Mouse (Mus musculus) adrenal gland, postnatal 4 days (tissue): ENCODE measurements around the gene Cebpb. TPM values are rescaled to one million over a fixed set of nuclear protein-coding genes. Genes with fewer than 3 reads are reported as not detected.

Experiments used
- DNase-seq, 2 experiments: peaks; one replicate each; pipeline ENCODE4 v3.0.0; 2021 to 2022; ENCODE audit warnings: low spot score in 2 of 2, mixed read lengths in 2 of 2
- total RNA-seq, 2 experiments: library from RNA; stranded (reverse); gene quantifications; 2 replicates each; pipeline ENCODE4 v1.2.3; 2021

Gene Cebpb
- total RNA-seq, 2 experiments from 2014 or later = 229 to 255 TPM

DNA sequence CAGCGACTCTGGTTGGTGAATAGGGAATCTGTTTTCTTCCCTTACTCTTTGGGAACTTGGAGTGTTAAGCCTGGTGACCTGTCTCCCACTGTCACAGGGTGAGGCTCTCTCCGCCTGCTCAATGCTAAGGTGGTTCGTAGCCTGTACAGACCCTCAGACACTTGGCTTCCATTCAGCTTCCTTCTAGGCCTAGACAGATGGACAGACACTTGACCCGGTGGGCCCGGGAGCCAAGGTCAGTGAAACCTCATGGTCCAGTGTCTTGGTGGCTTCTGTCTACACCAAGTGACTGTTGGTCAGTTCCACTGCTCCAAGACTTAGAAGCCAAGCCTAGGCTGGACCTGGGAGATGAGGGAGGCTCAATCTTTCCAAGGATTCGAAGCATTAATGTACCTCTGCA lies 2.7 kb downstream of the Cebpb start:
- DNase-seq = no peak

DNA sequence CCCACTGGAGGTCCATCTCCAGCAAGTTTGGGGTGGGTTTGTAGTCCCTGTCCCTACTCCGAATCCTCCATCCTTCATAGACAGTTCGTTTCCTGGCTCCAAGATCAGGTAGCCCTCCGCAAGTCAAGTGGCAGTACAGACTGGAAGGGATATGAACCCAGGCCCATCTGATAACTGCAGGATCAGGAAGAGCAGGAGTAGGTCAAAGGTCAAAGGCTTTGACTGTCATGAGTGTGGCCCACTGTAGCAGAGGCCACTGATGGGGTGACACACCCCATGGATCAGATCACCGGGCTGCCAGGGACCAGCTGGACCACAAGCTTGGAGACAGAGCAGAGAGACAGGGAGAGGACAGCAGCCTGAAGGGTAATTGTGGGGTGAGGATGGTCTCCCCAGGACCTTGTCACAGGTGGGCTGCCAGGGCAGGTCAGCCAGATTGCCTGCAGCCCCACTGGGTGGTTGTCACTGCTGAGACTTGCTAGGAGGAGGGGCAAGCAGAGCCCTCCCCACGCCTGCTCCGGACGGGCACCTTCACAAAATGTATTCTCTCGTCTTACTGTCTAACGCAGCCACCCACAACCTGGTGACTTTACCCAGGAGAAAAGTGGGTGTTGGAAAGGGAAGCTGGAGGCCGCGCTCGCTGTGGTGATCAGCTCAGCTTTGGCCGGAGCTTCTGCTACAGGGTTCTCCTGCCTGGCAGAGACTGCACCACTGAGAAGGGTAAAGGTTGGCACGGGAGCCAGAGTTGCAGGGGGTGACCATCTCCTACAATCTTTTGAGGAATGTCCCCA lies 3.4 kb downstream of the Cebpb start:
- no peak for DNase-seq

DNA sequence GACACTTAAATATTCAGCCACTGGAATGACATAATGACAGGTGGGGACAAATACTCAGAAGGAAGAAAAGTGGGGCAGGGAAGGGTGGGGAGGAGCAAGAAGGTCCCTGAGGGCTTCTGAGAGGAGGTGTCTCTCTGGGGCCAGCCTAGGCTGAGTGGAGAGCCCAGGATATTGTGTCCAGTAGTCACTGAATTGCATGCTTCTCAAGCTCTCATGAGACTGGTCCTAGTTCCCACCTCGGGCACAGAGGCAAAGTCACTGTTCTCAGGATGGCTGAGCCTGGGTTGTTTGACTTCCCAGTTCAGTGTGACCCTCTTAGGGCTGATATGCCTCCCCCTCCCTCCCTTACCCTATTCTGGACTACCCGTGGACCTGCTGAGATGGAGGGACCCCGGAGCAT lies 4.1 kb downstream of the Cebpb start:
- no peak for DNase-seq

- DNase-seq = no peak
Observed at GRCm38 (mm10) chr2:167693540-167693939, 4.8 kb downstream of the Cebpb start.

DNA sequence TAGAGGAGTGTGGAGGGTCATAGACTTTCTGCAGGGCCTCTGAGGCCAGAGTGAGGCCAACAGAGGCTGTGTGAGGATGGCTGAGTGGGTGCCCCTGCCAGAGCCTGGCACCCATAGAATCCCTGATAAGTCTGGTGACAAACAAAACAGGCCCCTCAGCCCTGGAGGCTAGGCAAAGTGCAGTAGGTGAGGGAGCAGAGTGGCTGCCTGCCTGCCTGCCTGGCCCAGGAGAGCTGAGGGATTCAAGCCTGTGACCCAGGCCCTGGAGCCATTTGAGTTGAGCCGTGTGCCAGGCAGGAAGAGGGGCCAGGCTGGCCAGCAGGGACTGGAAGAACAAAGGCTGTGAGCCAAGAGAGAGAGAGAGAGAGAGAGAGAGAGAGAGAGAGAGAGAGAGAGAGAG lies 5.5 kb downstream of the Cebpb start:
- DNase-seq = no peak

- no peak for DNase-seq
Observed at GRCm38 (mm10) chr2:167694963-167695362, 6.2 kb downstream of the Cebpb start.

DNA sequence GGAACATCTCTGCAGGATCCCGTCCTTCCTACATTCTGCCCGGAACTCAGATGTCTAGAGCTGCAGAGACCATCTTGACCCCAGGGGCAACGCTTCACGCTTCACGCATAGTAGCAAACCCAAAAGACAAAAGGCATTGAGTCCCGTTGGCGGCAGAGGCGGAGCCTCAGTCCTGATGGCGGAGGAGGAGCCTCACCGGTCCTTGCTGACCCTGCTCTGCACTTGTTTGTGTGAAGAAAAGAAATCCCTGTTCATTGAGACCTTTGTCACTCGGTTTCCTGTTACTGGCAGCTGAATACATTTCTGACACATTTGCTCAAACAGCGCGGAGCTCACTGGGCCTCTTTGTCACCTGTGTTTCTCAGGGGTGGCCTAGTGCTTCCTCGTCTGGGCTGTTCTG lies 6.8 kb downstream of the Cebpb start:
- no peak for DNase-seq

- no peak for DNase-seq
Observed at GRCm38 (mm10) chr2:167696143-167696542, 7.4 kb downstream of the Cebpb start.

GRCm38 (mm10) chr2:167697902-167698301 lies 9.2 kb downstream of the Cebpb start:
- DNase-seq = no peak

- no peak for DNase-seq
Observed at GRCm38 (mm10) chr2:167700018-167700417, 11.3 kb downstream of the Cebpb start.

DNA sequence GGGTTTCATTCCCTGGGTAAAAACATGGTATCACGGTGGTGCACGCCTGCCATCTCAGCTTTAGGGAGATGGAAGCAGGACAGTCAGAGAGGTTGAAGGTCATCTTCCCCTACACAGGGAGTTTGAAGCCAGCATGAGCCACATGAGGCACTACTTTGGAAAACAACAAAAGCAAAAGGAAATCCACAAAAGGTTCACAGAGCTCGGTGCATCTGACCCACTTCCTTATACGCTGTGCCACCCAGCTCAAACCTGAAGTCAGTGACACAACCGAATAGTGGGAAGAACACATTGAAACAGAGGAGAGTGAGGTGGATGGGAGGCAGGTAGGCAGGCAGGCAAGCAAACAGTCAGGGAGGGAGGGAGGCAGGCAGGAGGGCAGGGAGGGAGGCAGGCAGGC lies 12.8 kb downstream of the Cebpb start:
- DNase-seq = no peak

GRCm38 (mm10) chr2:167702126-167702525 lies 13.4 kb downstream of the Cebpb start:
- DNase-seq = no peak

GRCm38 (mm10) chr2:167704409-167704808 lies 15.7 kb downstream of the Cebpb start:
- no peak for DNase-seq

DNA sequence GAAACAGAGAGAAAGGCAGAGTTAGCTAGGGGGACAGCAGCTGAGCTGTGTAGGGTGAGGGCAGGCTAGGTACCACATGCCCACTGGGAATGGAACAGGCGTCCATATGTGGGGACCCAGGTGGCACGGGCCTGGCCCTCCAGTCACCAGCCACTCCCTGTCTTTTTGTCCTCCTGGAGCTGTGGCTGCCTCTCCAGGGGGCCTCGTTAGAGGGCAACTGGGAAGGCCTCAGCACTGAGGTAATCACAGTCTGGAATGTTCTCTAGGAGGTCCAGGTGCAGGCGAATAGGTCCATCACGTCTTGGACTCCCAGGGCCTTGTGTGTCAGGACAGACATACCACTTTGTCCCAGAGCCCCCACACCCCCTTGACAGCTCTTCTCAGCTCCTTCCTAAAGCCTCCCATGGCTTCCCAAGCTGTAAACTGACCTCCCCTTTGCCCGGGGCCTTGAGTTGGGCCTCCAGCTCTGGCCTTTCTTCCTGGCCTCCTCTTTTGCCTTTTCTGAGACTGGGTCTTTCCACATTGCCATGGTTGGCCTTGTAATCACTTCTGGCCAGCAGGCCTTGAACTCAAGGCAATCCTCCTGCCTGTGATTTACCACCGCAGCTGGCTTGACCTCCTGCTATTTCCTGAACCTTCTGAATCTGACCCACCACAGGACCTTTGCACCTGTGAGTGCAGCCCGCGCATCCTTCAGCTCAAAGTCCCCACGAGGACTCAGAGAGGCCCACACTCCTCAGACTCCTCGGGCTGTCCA lies 17.6 kb downstream of the Cebpb start:
- no peak for DNase-seq

DNA sequence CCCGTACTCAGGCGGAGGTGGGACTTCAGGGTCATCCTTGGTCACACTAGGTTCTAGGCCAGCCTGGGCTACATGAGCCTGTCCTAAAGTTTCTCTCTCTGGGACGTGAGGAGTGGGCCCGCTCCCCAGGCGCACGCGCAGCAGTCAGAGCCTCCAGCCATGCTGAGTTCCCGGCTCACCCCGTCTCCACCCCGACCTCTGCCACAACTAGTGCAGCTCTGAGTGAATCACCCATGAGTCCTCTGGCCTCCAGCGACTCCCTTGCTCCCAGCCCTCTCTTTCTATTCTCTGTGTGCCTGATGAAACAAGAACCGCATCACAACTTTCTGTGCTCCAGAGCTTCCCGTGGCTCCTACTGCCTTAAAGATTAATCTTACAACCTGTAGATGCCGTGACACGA lies 19.7 kb downstream of the Cebpb start:
- DNase-seq = no peak

GRCm38 (mm10) chr2:167709969-167710368 lies 21.3 kb downstream of the Cebpb start:
- no peak for DNase-seq

DNA sequence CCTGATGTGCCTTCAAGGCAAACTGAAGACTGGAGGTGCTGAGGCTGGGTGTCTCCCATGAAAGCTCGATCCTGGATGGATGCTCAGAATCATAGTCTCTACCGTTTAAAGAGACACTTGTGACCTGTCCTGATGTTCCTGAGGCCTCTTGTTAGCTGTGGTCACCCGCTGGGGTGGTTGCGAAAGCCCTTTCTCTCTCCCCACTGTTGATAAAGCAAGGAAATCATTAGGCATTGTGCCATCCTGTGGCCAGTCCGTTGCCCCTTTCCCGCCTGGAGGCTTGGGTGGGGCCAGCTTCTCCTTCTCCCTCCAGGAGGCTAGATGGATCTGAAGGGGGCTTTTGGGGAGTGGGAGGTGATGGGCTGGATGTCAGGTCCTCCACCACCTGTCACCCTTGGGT lies 21.9 kb downstream of the Cebpb start:
- DNase-seq = no peak

GRCm38 (mm10) chr2:167712872-167713821 lies 24.4 kb downstream of the Cebpb start:
- DNase-seq = no peak

GRCm38 (mm10) chr2:167714298-167714697 lies 25.6 kb downstream of the Cebpb start:
- DNase-seq = no peak

- no peak for DNase-seq
Observed at GRCm38 (mm10) chr2:167715008-167715407, 26.3 kb downstream of the Cebpb start.

GRCm38 (mm10) chr2:167717208-167717607 lies 28.5 kb downstream of the Cebpb start:
- no peak for DNase-seq

DNA sequence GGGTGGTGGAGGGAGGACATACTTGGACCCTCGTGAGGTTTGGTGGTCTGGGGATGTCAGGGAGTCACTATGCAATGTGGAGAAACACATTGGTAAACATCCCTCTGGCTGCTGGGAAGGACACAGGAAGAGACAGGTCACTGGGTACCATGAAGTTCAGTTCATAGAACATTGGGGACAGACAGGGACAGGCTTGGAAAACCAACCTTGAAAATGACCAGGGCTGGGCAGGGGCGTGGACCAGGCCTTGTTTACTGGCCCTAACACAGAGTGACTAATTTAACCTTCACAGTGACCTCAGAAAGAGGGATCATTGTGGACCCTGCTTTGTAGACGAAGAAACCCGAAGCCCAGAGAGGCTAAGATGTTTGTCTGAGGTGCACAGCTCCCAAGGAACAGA lies 30.8 kb downstream of the Cebpb start:
- DNase-seq = no peak
